ENCODE assay signal across 12 mouse cellular contexts in the genomic region with DNA sequence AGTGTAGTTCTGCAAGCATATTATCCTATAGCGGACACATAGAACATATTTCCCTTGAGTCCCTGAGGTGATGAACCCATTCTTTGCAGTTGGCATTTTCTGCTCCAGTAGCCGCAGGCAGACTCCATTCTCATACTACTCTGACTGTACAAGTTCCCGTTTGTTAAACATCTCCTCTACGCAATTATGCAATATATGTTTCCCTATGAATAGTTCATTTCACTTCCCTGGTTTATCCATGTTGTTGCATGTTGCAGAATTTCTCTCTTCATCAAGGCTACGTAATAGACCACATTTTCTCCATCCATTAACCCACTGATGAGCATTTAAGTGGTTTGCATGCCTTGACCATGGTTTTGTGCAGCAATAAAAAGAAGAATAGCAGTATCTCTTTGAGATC. TPM values are rescaled to one million over a fixed set of nuclear protein-coding genes. Genes with fewer than 3 reads are reported as not detected.
"Had no signal": no experiment of that assay in that cellular context is flagged by ENCODE, and none has a peak within 500 bp of the region (broad histone marks: within the 10 kb centered on the region; RNA-seq: fewer than 3 reads in every experiment).

No protein-coding gene starts in this region.

- ATAC-seq: liver, postnatal 0 days; lung, postnatal 0 days; midbrain, embryonic 16.5 days had no signal

- DNase-seq: liver, postnatal 0 days; lung, adult 2 months; lung, postnatal 4 days; midbrain, embryonic 14.5 days; right cerebral cortex, postnatal 14 days; thymus, adult 2 months; thymus, postnatal 25 days; thymus, postnatal 4 days had no signal

RNA-seq across cellular contexts. Expression of a gene that starts 42.1 kb away (rescaled TPM):
- total RNA-seq: megakaryocyte-erythroid progenitor cell, adult 5-6 weeks; neutrophil, adult 5-6 weeks had no signal
- polyA plus RNA-seq: lung, adult 2 months had no signal
